Mouse (Mus musculus) G1E (cell line): ENCODE measurements around the gene Olfr1375.

Source experiments
- CTCF ChIP-seq: IDR thresholded peaks from 2 replicates; pipeline ENCODE4 v1.5.1; 2012; ENCODE audit warnings: low read depth, low read length, inconsistent platforms, mixed read lengths
- TAL1 ChIP-seq: conservative IDR thresholded peaks from 2 replicates; pipeline ENCODE4 v1.6.1; 2012; ENCODE audit warnings: low read depth, low read length, inconsistent platforms, mixed read lengths

DNA sequence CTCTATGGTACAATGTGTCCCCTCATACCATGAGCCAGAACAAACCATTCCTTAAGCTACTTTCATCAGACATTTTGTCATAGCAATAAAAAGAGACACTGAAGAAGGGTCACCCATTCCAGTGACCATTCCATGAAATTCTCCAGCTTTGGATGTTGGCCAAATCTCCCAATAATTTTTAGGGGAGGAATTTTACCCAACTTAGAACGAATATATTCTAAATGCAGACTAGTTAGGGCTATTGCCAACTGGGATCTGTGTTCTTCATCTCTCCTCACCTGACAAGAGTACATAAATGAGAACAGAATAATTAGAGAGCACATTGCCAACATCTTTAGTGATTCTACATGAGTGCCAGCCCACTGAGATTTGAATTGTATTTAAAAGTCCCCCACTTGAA lies 34.0 kb upstream of the Olfr1375 start, which contains the start of gene Olfr54:
- TF ChIP-seq CTCF (no peak), TAL1 (no peak)
